Mouse (Mus musculus) cerebellum, adult 11-12 months (tissue): ENCODE measurements at regions not wholly inside any gene's neighbourhood (a gene's known extent, or its start where the extent isn't known, plus 50 kb on each side); places are given as distances from the start of the nearest gene placed in this dataset.
A peak's percentile ranks its signal among the peaks of the same experiment; 100 is the strongest.

Experiments
- DNase-seq: peaks from one replicate; pipeline ENCODE4 v3.0.0; 2022

- DNase-seq = no peak
Measured at GRCm38 (mm10) chr9:84936291-84937055, 376.1 kb upstream of the Gm11114 start.

- DNase-seq = no peak
Measured at GRCm38 (mm10) chr9:84966558-84967154, 345.9 kb upstream of the Gm11114 start.

GRCm38 (mm10) chr9:84969975-84970608, 342.5 kb upstream of the Gm11114 start:
- DNase-seq = no peak

GRCm38 (mm10) chr9:84977470-84977869, 335.1 kb upstream of the Gm11114 start:
- no peak for DNase-seq

- no peak for DNase-seq
Measured at GRCm38 (mm10) chr9:85003414-85003813, 309.2 kb upstream of the Gm11114 start.

GRCm38 (mm10) chr9:85011361-85011760, 301.2 kb upstream of the Gm11114 start:
- DNase-seq = no peak

- no peak for DNase-seq
Measured at GRCm38 (mm10) chr9:85048112-85048978, 264.2 kb upstream of the Gm11114 start.

GRCm38 (mm10) chr9:85052526-85052925, 260.0 kb upstream of the Gm11114 start:
- DNase-seq = no peak

- no peak for DNase-seq
Measured at GRCm38 (mm10) chr9:85079975-85080374, 232.6 kb upstream of the Gm11114 start.

GRCm38 (mm10) chr9:85088556-85089338, 223.8 kb upstream of the Gm11114 start:
- no peak for DNase-seq

- peak; percentile 14 for DNase-seq
Measured at GRCm38 (mm10) chr9:85090297-85090696, 222.3 kb upstream of the Gm11114 start.

- DNase-seq = no peak
Measured at GRCm38 (mm10) chr9:85095234-85095633, 217.3 kb upstream of the Gm11114 start.

GRCm38 (mm10) chr9:85096520-85096919, 216.1 kb upstream of the Gm11114 start:
- no peak for DNase-seq

- no peak for DNase-seq
Measured at GRCm38 (mm10) chr9:85112928-85113327, 199.6 kb upstream of the Gm11114 start.

GRCm38 (mm10) chr9:85114234-85114633, 198.3 kb upstream of the Gm11114 start:
- DNase-seq = no peak

- DNase-seq = no peak
Measured at GRCm38 (mm10) chr9:85120061-85120460, 192.5 kb upstream of the Gm11114 start.

GRCm38 (mm10) chr9:85121059-85121458, 191.5 kb upstream of the Gm11114 start:
- DNase-seq = no peak

- no peak for DNase-seq
Measured at GRCm38 (mm10) chr9:85123706-85124105, 188.9 kb upstream of the Gm11114 start.

GRCm38 (mm10) chr9:85125775-85126174, 186.8 kb upstream of the Gm11114 start:
- no peak for DNase-seq

- no peak for DNase-seq
Measured at GRCm38 (mm10) chr9:85126541-85126940, 186.0 kb upstream of the Gm11114 start.

- DNase-seq = no peak
Measured at GRCm38 (mm10) chr9:85127107-85127506, 185.5 kb upstream of the Gm11114 start.

GRCm38 (mm10) chr9:85134900-85135299, 177.7 kb upstream of the Gm11114 start:
- no peak for DNase-seq
